Mouse (Mus musculus) ES-CJ7 (cell line): ENCODE results near the gene Popdc2.
A peak's percentile ranks its signal among the peaks of the same experiment; 100 is the strongest.

Source experiments
- DNase-seq: peaks from one replicate; pipeline ENCODE4 v3.0.0; 2011; ENCODE audit warnings: low read depth, low spot score

The Popdc2 gene

DNA sequence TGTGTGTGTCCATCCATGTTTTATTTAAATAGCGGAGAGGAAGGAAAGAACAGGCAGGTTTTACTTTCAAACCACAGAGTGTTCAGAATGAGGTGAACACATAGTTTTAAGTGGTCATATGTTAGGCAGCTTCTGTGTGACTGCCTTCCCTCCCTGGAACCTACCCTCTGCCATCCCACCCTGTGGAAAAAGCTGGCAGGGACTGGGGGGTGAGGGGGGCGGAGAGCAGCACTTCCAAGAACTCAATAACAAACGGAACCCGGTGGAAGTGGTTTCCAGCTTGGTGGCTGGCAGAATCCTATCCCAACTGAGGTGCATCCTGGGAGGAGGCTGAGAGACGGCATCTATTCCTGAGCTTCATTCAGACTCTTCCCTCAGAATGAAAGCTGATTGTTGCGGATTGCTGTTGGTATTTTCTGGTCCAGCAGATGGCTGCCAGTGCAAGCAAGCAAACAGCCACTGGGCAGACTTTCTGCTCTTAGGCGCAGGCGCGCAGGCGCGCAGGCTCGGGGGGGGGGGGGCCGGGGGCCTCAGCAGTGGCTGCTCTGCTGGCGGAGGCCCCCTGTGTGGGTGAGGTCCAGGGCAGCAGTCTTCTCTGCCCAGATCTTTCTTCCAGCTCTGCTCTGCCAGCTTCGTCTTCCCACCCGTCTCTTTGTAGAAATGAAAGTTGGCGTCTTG, 14.3 kb downstream of the Popdc2 start:
- peak; percentile 38 for DNase-seq

DNA sequence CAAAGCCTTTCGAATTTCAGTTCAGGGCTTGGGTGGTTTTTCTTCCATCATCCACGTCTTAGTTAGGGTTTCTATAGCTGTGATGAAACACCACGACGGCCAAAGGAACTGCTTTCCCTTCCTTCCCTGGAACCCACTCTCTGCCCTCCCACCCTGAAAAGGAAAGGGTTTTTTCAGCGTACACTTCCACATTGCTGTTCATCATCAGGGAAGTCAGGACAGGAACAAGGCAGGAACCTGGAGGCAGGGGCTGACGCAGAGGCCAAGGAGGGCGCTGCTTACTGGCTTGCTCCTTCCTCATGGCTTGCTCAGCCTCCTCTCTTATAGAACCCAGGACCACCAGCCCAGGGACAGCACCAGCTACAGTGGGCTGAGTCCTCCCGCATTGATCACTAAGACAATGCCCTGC, 14.8 kb downstream of the Popdc2 start:
- DNase-seq, result no peak

DNA sequence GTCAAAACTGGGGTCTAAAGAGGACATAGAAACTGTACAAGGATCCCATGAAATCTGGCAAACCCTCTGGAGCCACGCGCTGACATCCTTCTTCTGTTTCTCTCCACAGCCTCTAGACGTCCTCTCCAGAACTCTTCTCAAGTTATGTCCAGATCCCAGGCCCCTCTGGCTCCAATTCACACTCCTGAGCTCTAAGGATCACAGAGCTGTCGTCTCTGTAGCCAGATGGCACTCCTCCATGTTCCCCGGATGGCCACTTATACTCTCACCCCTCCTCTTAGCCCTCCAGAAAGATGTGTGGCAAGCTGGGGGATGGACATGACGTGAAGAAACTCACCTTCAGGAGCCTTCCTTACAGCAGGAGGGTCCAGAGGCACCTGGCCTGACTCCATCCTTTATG, 15.5 kb downstream of the Popdc2 start:
- DNase-seq, result no peak

DNA sequence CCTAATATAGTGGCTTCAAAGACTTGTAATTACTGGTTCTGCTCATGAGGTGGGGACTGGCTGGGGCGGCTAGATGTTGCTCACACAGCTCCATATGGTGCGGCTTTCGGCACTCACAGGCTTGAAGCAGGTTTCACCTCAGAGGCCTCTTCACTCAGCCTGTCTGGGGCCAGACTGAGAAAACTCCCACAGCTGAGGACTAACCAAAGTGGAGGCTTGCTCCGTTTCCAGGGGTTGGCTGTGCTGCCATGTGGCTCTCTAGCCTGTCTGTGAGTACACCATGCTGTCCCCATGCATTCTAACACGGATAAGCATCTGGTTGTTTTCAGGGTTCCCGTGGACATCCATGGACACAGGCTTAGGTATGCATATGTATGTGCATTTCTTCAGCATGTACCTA, 16.6 kb downstream of the Popdc2 start:
- no peak for DNase-seq

DNA sequence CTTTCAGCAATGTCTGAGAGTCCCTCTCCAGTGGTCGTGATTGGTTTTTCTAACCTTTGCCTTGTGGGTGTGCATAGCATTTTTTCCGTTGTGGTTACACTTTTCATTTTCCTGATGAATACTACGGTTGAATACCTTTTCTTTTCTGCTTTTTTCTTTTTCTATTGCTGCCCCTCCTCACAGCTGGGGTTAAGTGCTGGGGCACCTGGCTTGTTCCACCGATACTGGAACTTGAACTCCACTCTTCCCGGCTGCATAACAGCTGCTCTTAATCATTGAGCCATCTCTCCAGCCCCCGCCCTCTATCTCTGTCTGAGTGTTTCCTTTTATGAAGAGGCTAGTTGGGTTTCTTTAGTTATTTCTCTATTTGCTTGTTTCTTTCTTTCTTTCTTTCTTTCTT, 17.1 kb downstream of the Popdc2 start:
- DNase-seq, result no peak

DNA sequence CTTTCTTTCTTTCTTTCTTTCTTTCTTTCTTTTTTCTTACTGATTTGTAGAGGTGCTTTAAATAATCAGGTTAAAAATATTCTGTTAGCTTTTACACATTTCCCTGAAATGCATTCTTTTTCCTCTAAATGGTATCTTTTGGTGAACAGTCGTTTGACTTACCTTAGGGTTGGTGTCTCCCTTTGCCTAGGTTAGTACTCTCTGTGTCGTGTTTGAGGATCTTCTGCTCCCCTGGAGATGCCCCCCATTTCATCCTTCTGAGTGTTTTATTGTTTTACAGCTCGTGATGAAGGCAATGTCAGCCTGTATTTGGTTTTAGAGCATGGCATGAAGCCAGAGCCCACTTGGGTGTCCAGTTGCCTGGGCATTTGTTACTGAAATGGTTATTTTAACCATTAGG, 17.5 kb downstream of the Popdc2 start:
- no peak for DNase-seq

DNA sequence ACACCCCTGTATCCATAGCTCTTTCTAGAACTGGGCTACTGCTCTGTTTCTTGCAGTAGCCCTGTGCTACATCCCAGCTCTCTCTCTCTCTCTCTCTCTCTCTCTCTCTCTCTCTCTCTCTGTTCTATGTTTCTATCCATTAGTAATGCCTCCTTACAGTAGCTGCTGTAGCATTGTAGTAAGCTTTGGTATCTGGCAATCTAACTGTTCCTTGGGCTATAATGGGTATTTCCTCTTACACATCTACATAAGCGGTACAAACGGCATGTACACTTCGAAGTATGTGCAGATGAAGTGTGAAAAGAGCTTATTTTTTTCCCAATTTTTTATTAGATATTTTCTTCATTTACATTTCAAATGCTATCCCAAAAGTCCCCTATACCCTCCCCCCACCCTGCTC, 17.9 kb downstream of the Popdc2 start:
- DNase-seq, result no peak

DNA sequence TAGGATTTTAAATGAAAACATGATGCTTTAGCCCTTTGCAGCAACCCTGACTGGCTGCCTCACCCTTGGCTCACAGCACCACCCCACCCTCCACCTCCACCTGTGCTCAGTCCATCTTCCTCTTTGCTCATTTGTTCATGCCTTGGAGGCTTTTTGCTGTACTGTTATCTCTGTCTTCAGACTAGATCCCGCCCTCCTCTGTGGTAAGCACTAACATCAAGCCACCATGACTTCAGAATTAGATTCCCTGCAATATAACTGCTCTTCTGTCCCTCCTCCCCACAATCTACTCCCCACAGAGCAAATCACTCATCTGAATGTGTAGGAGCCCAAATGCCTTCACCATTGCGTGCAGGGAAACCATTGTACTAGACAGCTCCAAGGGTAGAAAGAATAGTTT, 21.7 kb downstream of the Popdc2 start:
- no peak for DNase-seq

DNA sequence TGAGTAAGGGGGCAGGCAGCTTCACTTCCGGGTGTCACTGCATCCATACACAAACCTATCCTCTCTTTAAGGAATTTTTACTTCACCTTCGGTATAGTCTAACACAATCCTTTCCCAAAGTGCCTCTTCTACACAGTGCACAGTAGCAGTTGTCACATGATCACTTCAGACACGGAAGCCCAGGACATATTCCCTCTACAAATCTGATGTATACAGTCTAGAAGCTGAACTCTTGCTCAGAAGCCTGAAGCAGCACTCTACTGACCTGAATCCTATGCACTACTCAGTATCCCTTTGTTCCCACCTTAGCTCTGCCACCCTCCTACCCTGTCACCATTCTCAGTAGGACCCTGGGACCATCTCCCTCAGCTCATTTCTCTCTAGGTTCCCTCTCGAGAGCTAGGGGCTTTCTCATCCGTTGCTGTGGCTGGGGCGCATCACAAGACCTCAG, 23.2 kb downstream of the Popdc2 start:
- no peak for DNase-seq

DNA sequence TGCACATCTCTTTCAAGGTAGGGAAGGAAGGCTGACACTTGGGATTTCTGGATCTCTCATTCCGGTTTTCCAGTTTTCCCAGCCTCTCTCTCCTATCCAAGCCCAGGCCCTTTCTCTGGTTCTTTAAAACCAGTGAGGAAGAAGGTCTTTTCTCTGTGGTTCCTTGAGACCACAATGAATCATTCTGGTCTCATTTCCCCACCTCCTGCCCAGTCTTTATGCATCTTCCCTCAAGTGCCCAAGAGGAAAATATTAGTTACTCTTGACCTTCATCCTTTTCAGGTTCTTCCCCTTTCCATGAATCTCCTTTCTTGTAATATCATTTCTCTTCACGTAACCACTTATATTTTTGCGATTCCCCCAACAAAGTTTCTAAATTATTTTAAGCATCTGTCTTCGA, 23.7 kb downstream of the Popdc2 start:
- DNase-seq, result no peak

DNA sequence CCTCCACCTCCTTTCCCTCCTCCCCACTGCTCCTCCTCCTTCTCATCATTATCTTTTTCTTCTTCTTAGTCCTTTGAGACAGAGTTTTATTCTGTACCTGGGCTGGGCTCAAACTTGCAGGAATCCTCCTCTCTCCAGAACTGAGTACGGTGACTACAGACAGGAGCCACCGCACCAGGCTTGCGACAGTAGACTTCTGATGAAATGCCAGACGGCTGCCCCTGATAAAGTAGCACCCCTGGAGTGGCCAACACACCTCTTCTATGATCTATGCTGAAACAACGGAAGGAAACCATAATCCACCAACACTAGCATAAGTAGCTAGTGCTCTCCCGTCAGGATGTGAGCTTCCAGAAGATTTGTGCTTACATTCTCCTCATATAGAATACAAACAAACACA, 25.4 kb downstream of the Popdc2 start:
- no peak for DNase-seq

DNA sequence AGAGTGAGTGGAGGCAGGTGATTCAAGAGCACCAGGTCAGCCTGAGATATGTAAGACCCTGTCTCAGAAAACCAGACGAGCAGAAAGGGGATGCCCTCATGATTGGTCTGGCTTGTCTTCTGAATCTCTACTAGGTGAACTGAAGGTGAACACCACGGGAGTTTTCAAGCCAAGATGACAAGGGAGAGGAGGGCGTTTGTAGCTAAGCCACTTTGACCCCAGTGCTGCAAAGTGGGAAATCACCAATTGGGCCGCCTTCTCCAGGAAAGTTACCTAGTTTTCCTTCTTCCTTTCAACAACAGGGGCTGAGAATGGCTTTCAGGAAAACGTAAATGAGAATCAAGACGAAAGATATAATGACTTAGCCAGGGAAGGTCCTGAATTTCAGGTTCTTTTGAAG, 26.7 kb downstream of the Popdc2 start:
- no peak for DNase-seq

DNA sequence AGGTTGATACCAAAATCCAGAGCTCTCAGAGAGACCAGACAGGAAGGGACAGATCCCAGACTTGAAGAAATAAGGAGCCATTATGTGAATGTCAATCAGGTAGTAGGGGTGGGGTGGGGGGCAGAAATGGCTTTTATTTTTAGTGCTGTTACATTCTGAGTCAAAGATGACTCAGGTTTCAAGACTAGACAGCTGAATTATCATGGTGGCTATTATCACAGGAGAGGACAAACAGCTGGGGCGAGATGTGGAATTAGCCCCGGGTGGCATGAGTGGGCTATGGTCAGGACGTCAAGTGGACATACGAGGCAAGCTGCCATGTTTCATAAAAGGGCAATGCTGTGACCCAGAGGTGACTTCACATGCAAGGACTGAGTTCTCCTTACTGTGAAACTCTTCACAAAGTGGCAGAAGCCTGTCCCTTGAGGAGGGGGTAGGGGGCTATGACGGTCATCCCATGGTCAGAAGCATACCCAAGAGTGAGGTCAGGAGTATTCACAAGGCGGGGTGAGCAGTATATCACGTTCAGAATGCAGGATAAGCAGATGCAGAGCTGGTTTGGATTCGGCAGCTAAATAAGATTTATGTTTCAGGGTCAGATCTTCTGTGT, 27.4 kb downstream of the Popdc2 start:
- no peak for DNase-seq

DNA sequence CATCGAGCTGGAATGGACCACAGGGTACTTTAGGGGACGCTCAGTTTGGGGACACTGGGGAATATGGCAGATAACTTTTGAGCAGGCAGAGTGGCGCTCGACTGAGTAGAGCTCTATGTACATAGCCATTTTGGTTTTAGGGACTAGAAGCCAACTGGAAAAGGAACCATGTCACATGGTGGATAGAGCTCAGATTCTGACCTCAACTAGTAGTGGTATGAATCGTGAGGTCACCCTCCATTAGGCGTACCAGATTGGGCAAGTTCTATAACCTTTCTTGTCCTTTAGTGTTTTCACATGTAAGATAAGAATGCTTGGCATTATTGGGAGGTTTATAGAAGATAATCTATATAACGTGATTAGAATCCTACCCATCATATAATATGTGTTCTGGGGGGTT, 28.3 kb downstream of the Popdc2 start:
- no peak for DNase-seq

DNA sequence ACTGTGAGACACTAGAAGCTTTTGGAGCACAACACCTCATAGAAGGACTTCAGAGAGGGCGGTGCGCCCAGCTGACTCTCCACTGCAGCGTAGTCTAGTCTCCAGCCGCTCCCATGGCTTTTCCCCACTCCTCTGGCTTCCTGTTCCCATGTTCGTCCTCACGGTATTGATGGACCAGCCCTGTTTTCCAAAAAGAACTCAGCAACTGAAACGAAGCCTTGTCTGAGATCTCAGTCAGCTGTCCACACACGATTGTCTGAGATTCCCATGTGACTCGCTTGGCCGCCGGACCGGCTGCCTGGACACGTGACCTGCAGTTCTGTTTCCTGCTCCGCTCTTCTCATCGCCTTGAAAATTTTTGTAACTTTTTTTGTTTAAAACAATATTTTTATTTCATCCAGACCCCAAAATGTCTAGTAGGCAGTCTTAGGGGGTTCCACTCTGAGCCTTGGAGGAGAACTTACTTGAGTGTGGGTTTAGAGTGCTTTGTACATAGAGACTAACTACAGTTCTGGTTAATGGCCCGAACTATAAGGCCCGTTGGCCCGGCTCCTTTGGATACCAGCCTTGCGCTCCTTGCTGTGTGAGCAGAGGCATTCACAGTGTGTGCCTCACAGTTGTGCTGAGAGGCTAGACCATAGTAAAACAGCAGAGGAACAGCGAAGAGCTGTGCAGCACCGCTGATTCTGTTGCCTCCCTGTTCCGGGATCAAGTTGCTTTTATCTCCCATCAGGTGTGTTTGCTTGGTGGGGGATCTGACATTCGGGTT, 30.3 kb downstream of the Popdc2 start:
- DNase-seq, result no peak

DNA sequence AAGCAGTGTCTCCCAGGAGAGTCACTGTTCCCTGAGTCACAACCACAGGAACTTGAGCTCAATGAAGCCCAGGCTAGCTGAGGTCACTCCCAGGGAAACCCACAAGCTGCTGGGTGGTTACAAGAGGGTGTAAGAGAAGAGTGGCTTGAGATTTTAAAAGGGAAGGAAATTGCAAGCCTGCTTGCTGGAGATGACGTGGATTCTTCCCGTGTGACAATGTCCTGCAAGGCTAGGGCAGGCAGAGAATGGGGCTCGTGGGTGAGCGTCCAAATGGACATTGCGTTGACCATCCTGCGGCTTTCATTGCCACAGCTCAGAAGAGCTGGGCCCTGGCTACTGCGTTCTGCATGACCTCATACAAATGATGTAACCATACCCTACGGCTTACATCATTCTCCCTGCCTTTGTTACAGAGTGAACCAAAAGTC, 32.2 kb downstream of the Popdc2 start:
- no peak for DNase-seq

DNA sequence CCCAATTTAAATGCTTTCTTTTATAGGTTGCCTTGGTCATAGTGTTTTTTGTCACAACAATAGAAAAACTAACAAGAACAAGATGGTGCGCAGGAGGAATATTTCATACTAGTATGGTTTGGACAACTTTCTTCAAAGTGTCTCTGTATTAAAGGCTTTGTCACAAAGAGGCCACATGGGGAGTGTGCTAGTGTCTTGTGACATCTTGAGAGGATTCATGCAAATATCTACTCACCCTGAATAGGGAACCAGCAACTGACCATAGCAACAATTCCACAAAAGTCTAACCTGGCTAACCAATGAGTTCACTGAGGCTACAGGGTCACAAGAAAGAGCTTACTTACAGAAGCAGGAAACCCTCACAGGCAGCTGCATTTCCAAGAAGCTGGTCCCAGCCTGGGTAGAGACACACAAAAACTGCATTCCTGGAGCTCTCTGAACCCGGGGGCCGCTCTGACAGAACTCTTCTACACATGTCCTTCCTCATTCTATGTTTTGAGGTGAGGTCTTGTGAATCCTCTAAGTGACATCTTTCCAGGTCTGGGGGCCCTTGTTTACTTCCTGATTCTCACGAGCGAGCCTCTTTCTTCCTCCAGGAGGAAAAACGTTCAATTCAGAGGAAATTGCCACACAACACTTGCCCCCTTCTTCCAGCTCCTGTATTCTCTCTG, 33.2 kb downstream of the Popdc2 start:
- DNase-seq, result no peak

DNA sequence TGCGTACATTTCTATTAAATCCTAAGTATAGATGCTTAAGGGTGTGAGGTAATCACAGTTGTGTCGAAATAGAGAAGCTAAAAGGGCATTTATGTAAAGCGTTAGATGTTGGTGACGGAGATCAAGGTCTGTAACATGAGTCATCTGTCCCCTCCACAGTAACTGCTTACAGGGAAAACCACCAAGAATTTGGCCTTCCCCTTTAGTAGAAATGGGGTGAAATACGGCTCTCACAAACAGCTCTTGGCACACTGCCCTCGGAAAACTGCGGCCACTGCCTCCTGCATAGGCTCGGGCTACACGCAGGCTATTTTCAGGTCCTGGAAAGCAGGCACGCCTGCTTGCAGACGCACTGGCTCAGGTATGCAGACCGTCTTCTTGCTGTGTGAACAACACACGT, 34.1 kb downstream of the Popdc2 start:
- DNase-seq, result no peak

DNA sequence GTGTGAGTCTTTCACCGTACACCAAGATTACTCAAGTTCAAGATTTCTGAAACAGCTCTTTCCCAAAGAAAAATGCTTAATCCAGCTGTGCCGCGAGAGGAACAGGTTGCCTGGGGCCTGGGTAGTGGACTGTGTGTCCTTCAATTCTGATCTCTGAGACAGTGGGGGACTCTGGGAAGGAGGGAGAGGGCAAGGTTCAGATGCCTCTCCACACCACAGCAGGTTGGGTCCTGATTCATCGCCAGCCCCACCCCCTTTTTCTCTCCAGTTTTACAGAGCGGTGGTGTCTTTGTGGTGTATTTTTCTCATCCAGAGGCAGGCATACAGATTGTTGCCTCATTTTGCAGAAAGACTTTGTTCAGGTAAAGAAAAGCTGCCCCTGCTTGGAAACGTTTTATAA, 36.3 kb downstream of the Popdc2 start:
- DNase-seq, result no peak

DNA sequence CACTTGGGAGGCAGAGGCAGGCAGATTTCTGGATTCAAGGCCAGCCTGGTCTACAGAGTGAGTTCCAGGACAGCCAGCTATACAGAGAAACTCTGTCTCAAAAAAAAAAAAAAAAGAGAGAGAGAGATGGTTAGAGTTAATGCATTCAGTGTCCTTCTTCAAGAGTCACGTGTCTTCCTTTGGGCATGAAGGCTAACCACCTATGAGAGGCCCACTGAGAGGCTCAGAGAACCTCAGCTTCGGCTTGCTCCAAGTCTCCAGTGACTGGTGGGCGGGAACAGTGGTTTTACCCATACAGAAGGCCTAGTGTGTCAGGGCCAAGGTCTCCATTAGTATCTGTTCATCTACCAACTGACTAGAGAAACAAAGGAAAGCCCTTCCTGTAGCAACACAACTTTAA, 37.1 kb downstream of the Popdc2 start:
- no peak for DNase-seq

DNA sequence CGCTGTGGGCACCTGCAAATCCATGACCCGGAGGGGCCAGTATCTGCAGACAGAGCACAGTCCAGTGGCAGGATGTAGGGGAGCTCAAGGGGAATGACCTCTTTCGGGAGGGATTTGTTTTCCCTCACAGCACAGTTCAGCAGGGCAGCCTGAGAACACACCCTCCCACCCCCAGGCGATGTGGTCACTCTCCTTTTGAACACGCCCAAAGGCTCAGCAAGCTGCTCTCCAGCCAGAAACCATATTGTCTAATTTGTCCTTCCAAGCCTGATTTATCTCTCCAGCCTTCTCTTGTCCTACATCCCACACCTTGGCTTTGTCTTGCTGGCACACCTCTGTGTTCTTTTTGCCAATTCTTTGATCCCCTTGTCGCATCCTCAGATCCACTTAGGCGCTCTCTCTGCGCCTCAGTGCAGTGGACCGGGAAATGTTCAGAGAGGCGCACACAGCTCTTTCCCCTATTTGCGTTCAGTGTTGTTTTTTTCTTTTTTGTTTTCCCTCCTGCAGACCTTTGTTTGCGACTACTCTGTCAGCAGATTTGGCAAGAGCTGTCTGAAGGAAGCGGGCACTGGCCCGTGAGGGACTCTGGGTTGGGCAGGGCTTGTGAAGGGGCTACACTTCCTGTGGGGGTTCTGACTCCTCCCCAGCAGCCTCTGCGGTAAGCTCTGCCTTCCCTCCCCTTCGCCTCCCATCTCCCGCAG, 37.7 kb downstream of the Popdc2 start:
- peak; percentile 40 for DNase-seq
